Mouse (Mus musculus): ENCODE measurements around the gene Cyp2w1.
"Not testable (repeated sequence)": the region's sequence is repeated elsewhere in the genome, so short reads cannot be mapped to it uniquely, and the experiment has no call there.

Gene Cyp2w1

DNA sequence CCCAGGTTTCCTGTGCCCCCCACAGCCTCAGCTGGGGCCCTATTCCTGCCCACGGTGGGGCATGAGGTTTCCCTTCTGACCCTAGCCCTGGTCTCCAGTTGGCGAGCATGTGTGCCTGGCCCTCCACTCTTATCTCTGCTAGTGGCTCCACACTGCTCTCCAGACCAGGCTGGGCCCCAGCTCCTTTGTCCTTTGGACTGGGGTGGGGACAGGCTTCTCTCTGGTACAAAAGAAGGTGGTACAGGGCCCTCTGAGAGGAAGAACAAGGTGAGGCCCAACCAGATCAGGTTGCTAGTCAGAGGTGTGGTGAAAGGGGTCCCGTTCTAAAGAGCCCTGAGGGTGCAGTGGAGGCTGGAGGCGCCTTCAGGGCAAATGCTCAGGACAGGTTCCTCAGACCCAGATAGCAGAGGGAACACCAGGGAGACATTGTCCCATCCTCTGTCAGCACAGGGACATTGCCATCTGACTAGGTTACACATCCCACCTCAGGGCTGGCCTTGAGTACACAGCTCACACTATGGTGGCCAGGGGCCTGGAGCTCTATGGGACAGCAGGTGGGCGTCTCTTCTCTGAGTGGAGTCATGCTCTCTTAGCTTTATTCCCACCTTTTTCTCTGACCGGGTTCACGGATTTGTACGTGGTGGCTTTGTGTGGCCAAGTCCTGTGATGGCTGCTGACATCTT is 19.7 kb upstream of the Cyp2w1 start:
- DNase-seq (ENCODE audit: low spot score), result no peak

DNA sequence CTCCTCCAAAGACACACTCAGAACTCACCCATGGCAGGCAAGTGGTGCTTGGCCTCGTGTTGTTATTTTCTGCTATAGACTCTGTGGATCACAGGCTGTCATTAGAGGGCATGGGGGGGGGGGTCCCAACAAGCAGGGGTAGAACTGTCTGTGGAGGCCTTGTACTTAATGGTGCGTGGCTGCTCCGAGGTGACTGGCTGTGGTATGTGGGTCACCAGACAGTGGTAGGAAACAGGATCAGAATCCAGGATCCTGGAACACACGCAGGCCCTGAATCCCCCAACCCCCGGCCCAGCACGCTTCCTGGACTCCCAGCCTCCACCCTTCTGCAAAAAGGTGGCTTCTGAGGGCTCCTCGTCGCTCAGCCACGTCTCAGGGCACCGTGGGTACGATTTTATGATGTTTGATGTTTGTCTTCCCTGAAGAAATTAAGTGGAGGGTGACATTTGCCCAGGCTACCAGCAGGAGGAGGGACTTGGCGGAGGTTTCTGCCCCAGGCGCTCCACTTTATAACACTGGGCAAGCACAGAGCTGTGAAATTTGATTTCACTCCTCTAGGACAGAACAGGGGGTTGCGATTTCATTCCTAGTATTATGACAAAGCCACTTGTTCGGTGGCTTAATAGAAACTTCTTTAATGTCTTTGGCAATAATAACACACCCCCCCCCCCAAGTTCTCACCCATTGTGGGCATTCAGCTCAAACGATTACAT is 19.0 kb upstream of the Cyp2w1 start:
- DNase-seq (ENCODE audit: low spot score), result no peak

DNA sequence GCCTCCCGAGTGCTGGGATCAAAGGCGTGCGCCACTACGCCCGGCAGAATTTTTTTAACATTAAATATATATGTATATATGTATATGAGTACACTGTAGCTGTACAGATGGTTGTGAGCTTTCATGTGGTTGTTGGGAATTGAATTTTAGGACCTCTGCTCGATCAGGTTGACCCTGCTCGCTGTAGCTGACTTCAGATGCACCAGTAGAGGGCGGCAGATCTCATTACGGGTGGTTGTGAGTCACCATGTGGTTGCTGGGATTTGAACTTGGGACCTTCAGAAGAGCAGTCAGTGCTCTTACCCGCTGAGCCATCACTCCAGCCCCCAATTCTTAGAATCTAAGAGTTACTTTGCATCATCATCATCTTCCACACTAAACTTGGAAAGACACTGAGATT is 18.0 kb upstream of the Cyp2w1 start:
- DNase-seq (ENCODE audit: low spot score), result not testable (repeated sequence)

DNA sequence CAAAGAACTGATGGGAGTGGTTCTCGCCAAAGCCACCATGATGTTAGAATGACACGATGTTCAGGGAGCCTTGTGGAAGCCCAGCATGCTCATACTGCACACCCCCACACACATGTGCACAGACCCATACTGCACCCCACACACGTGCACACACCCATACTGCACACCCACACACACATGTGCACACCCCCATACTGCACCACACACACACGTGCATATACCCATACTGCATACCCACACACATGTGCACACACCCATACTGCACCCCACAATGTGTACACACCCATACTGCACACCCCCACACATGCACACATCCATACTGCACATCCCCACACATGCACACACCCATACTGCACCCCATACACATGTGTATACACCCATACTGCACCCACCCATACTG is 16.8 kb upstream of the Cyp2w1 start:
- DNase-seq (ENCODE audit: low spot score), result no peak

DNA sequence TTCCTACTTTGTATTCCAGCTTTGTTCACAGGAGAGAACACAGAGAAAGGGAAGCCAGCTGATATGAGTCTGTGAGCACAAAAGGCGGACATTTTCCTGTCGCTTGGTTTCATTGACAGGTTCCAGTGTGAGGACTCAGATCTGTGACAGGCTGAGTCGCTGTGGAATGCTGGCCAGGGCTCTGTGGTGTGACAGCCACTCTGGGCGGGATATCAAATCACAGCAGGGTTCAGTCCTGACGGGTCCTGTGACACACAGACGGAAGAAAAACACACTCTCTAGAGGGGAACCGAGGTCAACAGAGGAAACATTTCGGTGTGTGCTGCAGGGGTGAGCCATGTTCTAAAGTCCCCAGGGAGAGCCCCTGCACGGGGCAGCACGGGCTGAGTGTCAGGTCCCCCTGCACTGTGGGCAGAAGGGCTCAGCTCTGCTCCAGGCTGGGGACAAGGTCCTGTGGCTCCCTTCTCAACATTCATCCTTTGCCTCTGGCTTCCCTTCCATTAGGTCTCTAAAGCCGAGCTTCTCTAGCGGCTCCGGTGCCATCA is 14.5 kb upstream of the Cyp2w1 start:
- DNase-seq (ENCODE audit: low spot score), result no peak

DNA sequence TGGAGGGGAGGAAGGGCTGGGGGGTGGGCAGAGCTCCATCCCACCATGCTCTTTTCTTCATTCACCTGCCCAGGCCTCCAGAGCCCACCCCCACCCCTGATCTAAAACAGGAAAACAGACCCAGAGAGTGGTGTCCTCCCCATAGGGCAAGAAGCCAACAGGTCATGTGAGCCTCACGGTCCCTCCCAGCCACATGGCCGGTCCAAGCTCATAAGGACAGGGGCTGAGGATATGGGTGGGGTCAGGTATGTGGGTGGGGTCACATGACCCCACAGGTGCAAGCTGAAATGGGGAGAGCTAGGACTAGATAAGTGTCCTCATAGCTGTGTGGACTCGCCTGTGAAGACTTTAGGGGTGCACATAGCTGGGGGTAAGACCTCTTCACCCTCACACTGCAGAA is 14.0 kb upstream of the Cyp2w1 start:
- DNase-seq (ENCODE audit: low spot score), result no peak

DNA sequence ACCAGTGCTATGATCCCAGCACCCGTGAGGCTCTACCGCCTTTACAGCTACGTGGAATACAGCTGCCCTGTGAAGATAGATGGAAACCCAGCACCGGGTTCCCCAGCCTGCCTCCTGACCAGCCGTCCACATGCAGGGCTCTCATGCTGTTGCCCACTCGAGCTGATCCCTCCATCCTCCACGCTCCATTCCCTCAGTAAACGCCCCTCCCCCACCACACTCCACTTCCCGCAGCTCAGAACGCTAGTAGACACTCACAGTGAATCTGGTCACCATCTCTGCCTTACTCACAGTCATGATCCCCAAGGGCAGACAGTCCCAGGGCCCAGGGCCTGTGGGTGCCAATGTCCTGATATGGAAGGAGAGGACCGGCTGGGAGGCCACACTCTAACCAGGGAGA is 13.5 kb upstream of the Cyp2w1 start:
- no peak for DNase-seq (ENCODE audit: low spot score)

DNA sequence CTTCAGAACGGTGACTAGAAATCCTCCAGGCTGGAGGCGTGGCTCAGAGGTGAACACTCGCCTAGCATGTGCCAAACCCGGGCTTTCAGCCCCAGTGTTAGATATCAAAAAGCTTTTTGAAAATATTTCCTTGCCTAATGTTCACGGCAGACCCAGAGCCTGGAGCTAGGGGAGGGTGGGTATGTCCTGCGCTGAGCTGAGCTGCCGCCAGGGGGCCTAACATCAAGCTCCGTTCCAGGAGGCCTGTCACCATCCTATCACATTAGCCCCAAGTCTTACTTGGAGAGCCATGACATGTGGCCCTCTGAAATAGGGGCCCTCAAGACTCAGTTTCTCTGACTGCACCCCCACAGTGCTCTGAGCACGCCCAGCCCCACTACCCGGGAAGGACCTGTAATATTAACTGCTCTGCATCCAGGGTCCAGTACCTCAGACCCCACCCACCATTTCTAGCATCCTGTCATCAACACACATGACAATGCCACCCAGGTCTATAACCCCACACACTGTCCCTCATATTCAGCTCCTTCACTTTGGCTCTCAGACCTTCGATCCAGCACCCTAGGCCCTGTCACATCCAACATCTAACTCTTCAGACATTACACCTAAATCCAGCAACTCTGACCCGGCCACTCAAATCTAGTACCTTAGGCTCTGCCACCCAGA is 8.3 kb upstream of the Cyp2w1 start:
- DNase-seq (ENCODE audit: low spot score), result peak; percentile 78

DNA sequence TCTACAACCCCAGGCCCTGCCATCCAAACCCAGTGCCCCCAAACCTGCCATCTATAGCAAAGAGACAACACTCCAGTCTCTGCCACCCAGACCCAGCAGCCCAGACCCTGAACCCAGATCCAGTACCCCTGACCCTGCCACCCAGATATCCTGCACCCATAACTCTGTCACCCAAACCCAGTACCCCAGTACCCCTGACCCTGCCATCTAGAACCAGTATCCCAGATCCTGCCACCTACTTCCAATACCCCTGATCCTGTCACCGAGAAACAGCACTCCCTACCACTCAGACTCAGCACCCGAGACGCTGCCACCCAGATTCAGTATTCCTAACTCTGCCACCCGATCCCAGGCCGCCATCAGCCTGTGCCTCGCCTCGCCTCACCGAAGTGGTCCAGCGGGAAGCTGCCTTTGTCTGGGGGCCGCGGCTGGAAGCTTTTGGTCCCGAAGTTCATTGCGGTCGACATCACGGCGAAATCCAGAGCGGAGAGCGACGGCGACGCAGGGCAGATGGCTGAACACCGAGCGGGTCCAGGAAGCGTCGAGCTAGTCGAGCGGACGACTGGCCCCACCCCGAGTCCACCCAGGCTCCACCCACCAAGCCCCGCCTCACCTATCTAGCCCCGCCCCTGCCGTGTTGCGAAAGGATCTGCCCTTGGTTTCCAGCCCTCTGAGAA is 7.6 kb upstream of the Cyp2w1 start:
- DNase-seq (ENCODE audit: low spot score), result peak; percentile 93

DNA sequence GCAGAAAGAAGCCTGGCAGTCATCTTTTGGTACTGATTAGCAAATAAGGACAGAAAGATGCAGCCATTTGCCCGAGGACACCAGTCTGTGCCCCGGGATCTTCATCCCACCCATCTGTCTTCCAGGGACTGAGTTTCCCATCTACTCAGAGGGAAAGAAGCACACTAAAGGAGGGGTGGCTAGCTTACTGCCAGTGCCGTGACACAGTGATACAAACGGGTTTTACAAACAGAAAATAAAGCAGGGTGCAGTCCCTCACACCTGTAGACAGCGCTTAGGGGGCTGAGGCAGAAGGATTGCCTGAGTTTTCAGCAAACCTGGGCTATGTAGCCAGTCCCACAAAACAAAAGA is 7.1 kb upstream of the Cyp2w1 start:
- no peak for DNase-seq (ENCODE audit: low spot score)

DNA sequence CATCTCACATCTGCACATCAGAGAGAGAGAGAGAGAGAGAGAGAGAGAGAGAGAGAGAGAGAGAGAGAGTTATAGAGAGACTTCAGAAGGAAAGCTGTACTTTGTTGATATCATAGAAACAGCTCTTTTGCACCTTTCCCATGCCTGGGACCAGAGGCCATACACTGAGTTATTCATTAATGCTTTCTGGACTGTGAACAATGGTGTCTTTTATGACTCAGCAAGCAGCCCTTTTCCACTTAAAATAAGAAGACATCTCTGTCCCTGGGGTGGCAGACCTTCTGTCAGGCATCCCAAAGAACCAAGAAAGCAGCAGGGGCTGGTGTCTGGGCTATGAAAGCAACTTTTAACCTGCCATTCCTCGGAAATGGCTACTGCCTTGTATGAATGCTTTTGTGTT is 5.2 kb upstream of the Cyp2w1 start:
- DNase-seq (ENCODE audit: low spot score), result no peak

DNA sequence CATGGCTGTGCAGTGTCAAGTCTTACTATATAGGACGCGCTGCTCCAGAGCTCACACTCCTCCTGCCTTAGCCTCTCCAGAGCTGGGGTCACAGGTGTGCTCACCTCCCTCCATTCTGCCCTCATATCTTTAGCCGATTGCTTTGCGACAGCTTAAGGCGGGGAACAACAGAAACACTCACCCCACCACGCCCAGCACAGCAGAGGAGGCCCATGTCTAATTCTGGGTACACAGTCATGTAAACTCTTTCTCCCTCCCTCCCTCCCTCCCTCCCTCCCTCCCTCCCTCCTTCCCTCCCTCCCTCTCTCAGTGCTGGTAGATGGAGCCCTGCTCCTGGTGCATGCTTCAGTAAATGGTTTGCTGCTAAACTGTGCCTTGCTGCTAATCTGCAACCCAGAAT is 2.7 kb upstream of the Cyp2w1 start:
- DNase-seq (ENCODE audit: low spot score), result no peak

DNA sequence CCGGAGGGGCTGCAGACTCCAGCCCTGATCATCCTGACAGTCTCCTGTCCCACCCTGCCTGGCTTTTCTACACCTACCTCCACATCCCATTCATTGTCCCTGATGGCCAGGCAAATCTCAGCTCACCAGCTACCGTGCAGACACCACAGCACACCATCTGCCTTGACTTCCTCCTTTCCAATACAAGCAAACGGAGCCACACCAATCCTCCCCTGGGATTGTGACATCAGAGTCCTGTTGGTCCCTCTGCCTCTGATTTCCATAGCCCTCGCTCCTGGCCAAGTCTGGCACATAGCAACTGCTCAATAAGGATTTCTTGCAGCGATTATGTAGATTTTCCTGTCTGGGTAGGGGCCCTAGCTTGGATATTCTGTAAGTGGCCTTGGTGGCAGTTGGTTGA is 1.3 kb upstream of the Cyp2w1 start, which contains the start of gene Cox19:
Gene Cox19, minus strand, starts transcription at position 285 of the 400 bp plus-strand sequence.
- DNase-seq (ENCODE audit: low spot score), result no peak

DNA sequence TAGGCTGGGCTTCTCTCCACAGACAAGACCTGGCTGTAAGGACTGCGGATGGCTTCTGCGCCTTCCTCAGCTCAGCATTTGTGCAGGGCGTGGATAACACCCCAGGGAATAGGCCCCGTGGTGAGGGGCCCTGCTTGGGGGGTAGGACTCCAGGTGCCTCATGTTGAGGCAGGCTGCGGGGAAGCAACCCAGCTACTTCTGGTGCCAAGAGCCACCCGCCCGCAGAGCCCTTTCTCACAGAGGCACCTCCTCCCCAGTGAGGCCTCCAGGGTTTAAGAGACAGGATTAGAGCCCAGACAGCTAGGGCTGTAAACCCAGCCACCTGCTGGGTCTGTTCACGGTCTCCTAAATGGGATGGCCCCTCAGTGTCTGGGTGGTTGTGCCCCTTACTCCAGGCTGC is 789 bp upstream of the Cyp2w1 start:
- DNase-seq (ENCODE audit: low spot score), result no peak

DNA sequence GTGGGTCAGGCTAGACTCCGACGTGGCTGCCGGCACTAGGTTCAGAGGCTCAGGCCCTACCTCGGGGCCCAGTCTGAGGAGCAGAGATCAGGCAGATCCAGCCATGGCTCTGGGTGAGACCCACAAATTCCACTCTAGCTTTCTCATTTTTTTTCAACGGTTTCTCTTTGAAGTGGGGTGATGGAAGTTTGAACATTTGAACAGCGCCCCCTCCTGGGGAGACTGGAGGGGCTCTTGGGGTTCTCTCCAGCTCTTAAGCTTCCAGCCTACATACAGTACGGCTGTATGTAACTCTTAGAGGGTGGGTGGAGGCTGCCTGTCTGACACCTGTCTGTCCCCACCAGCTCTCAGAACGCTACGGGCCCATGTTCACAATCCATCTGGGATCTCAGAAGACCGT is 1.1 kb downstream of the Cyp2w1 start:
- peak; percentile 46 for DNase-seq (ENCODE audit: low spot score)

DNA sequence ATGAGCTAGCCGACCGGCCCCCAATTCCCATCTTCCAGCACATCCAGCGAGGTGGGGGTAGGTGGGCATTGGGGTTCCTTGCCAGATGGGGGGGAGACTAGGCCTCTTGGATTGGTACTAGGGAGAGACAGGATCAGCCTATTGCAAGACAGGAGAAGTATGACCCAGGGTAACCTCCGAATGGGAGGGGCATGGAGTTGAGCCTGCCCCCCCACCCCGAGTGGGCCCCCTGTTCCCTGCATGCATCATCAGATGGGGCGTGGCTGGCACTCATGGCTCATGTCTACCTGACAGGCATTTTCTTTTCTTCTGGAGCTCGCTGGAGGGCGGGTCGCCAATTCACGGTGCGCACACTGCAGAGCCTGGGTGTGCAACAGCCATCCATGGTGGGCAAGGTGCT is 1.5 kb downstream of the Cyp2w1 start:
- no peak for DNase-seq (ENCODE audit: low spot score)

DNA sequence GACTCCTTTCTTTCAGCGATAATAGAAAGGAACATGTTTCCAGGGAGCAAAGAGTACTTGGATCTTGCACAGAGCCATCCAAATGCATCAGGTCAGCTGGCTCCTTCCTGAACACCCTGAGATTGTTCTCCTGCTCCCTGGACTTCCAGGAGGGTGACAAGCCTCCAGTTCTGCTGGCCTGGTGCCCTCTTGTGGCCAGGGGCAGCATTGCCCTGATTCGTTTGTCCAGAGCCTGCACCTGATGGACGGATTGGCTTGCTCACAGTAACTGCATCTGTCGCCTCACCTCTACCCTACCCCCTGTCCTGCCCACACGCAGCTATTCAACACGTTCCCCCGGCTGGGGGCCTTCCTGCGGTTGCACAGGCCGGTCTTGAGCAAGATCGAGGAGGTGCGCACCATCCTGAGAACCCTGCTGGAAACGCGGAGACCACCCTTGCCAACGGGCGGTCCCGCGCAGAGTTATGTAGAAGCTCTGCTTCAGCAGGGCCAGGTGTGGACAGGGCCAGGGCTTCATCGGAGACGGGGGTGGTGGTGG is 2.9 kb downstream of the Cyp2w1 start:
- peak; percentile 51 for DNase-seq (ENCODE audit: low spot score)

DNA sequence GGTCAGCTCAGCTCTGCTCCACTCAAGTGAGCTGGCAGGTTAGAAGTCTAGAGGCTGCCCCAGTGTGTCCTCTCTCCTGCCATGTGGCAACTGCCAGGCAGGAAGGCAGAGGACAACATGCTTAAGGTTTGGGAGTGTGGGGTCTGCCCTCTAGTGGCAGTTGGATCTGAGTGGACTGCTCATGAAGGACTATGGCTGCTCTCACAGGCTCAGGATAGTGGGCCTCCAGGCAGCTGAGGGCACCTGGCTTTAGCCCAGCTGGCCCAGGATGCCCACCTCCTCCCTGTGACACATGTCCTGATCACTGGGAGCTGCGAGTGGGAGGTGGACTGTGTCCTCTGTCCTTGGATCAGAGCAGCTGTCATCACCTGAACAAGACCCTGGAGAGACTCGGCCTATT is 6.2 kb downstream of the Cyp2w1 start:
- no peak for DNase-seq (ENCODE audit: low spot score)

DNA sequence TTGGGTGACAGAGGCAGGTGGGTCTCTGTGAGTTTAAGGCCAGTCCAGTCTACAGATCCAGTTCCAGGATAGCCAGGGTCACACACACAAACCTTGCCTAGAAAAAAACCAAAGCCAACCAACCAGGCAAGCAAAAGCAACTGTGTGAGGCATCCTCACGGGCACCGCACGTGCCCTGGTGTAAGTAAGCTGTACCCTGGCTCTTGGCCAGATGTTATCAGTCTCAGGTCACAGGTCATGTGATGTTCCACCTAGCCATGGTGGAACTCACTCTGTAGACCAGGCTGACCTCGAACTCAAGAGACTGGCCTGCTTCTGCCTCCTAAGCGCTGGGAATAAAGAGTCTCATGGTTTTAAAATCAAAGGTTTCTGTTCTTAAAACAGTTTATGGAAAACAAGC is 6.8 kb downstream of the Cyp2w1 start:
- no peak for DNase-seq (ENCODE audit: low spot score)

DNA sequence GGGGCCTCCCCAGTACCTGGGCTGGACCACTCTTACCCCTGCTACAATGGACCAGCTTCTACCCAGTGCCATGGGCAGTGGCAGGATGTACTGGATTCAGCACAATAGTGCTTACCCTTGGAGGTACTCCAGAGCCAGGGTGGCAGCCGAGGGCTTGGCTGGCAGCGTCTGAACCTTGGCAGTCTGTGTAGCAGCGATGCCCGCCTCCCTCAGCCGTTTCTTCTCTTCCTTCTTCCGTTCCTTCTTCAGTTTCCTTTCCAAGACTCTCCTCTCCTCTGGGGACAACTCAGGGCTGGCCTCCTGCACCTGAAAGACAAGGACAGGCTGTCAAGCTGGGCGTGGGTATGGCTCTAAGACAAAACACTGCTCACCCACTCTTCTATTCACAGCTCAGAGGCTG is 11.4 kb downstream of the Cyp2w1 start:
- DNase-seq (ENCODE audit: low spot score), result no peak

DNA sequence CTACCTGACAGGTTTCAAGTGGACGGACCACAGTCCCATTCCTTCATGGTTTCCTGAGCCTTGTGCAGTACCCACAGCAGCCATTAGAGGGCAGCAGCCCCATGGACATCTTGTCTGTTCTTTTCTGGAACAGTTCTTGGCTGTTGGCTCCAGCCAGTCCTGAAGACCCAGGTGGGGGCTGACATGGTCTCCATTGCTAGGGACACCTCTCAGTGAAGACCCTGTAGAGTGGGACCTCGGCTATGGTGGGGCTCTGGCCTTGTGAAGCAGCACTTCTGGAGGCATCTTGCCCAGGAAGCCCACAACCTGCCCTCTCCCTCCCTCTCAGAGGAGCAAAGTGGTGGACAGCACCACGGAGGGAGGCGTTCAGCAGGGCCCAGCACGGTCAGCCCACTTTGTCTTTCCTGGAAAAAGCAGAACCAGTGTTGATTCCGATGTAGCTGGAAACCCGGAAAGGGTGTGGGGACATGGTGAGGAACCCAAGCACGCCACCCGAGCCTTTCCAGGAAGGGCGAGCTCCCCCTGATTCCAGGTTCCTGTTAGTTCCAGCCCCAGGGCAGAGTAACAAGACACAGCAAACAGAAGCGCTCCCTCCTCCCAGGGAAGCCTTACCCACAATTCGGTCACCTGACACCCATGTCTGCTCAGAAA is 12.0 kb downstream of the Cyp2w1 start:
- DNase-seq (ENCODE audit: low spot score), result peak; percentile 79
